In genomic region chr11:107465969-107466368, GRCm38 (mm10) we compare ENCODE assay signal across 22 mouse cellular contexts. TPM values are rescaled to one million over a fixed set of nuclear protein-coding genes. Genes with fewer than 3 reads are reported as not detected.
A peak's percentile ranks its signal among the peaks of the same experiment; 100 is the strongest.
DNase-seq lines count a peak whose midpoint lies in the region; ATAC-seq lines count a peak whose summit lies in the region.
"Had no signal": no experiment of that assay in that cellular context is flagged by ENCODE, and none has a peak within 500 bp of the region (broad histone marks: within the 10 kb centered on the region; RNA-seq: fewer than 3 reads in every experiment).

No protein-coding gene starts in this region.

- DNase-seq in kidney, adult 9 months, result peak; percentile 35
- DNase-seq in kidney, adult 11 months, result no peak
- no peak for DNase-seq in liver, embryonic 11.5 days (ENCODE audit: low spot score)
- DNase-seq in liver, embryonic 13.5 days, result no peak
- no peak for DNase-seq in cerebellum, postnatal 25 days
- no peak for DNase-seq in embryo, embryonic 10.5 days (ENCODE audit: low spot score)
- DNase-seq: adrenal gland, postnatal 36 days; cerebellum, adult 11 months; cerebellum, adult 9-11 months; forebrain, postnatal 0 days; gastrocnemius, postnatal 36 days; lung, adult 18-20 months; lung, postnatal 10 days; right cerebral cortex, postnatal 4 days; thymus, adult 18-20 months; thymus, postnatal 36 days had no signal

- no peak for ATAC-seq in liver, embryonic 12.5 days
- ATAC-seq in liver, embryonic 11.5 days (replicated peaks; ENCODE audit: low FRiP score), result no peak
- no peak for ATAC-seq in liver, embryonic 13.5 days (ENCODE audit: low read depth)
- ATAC-seq: forebrain, postnatal 0 days; hindbrain, embryonic 16.5 days; intestine, embryonic 16.5 days had no signal

- peak overlapping the region; percentile 14; the same call in 1 of the 2 replicates for H3K9ac ChIP-seq in liver, embryonic 12.5 days
- no peak overlapping the region for H3K9ac ChIP-seq in liver, embryonic 11.5 days (ENCODE audit: low read depth, low read length)
- peak overlapping the region; percentile 24; the same call in 1 of the 2 replicates for H3K9ac ChIP-seq in liver, embryonic 13.5 days
- H3K9ac ChIP-seq: forebrain, postnatal 0 days had no signal

- WGBS in liver, embryonic 12.5 days (ENCODE audit: insufficient replicate concordance), result 47% methylated on average over 1 of the region's 1 CpGs
- WGBS in liver, embryonic 11.5 days, result 38% methylated on average over 1 of the region's 1 CpGs
- 42% methylated on average over 1 of the region's 1 CpGs for WGBS in liver, embryonic 13.5 days (ENCODE audit: insufficient replicate concordance)

- H3K36me3 ChIP-seq in liver, embryonic 12.5 days, result peaks cover 8% of the 10 kb centered on the region
- H3K36me3 ChIP-seq in liver, embryonic 11.5 days (ENCODE audit: control insufficient read depth, insufficient read depth, low read length), result 0 out of 2 replicates have a peak, but pooled peaks cover 2% of the 10 kb centered on the region
- peaks cover 4% of the 10 kb centered on the region; the same call in 1 of the 2 replicates for H3K36me3 ChIP-seq in liver, embryonic 13.5 days

- peak overlapping the region; percentile 95 for H3K4me2 ChIP-seq in liver, embryonic 12.5 days
- no peak overlapping the region; the same call in 1 of the 2 replicates for H3K4me2 ChIP-seq in liver, embryonic 11.5 days
- no peak overlapping the region for H3K4me2 ChIP-seq in liver, embryonic 13.5 days
- H3K4me2 ChIP-seq: midbrain, embryonic 11.5 days had no signal

- H3K9me3 ChIP-seq in liver, embryonic 12.5 days (replicated peaks), result no peaks in the 10 kb centered on the region
- no peaks in the 10 kb centered on the region for H3K9me3 ChIP-seq in liver, embryonic 11.5 days (ENCODE audit: control insufficient read depth, low read length)
- 0 out of 2 replicates have a peak, but pooled peaks cover 2% of the 10 kb centered on the region for H3K9me3 ChIP-seq in liver, embryonic 13.5 days (replicated peaks)
- H3K9me3 ChIP-seq: forebrain, embryonic 10.5 days; limb, embryonic 10.5 days had no signal

- H3K4me1 ChIP-seq in liver, embryonic 12.5 days, result peaks cover 63% of the 10 kb centered on the region
- peaks cover 30% of the 10 kb centered on the region for H3K4me1 ChIP-seq in liver, embryonic 11.5 days (replicated peaks; ENCODE audit: control insufficient read depth, insufficient read depth, low read length)
- H3K4me1 ChIP-seq in liver, embryonic 13.5 days (replicated peaks), result peaks cover 53% of the 10 kb centered on the region

- no peak overlapping the region for H3K4me3 ChIP-seq in liver, embryonic 12.5 days
- H3K4me3 ChIP-seq in liver, embryonic 11.5 days (ENCODE audit: low read depth, low read length), result no peak overlapping the region
- no peak overlapping the region for H3K4me3 ChIP-seq in liver, embryonic 13.5 days (replicated peaks)
- H3K4me3 ChIP-seq: forebrain, embryonic 10.5 days; limb, embryonic 10.5 days had no signal

- no peaks in the 10 kb centered on the region for H3K27me3 ChIP-seq in liver, embryonic 12.5 days (replicated peaks)
- no peaks in the 10 kb centered on the region for H3K27me3 ChIP-seq in liver, embryonic 11.5 days (replicated peaks; ENCODE audit: control insufficient read depth, insufficient read depth, low read length)
- no peaks in the 10 kb centered on the region for H3K27me3 ChIP-seq in liver, embryonic 13.5 days

- H3K27ac ChIP-seq in liver, embryonic 12.5 days, result peak overlapping the region; percentile 98
- no peak overlapping the region for H3K27ac ChIP-seq in liver, embryonic 11.5 days (ENCODE audit: low read depth, low read length)
- peak overlapping the region; percentile 74 for H3K27ac ChIP-seq in liver, embryonic 13.5 days
- H3K27ac ChIP-seq: forebrain, embryonic 10.5 days; limb, embryonic 10.5 days had no signal

RNA-seq across cellular contexts. Expression of gene Pitpnc1, which starts 4.5 kb away (rescaled TPM):
- polyA plus RNA-seq in liver, embryonic 12.5 days (2016; fragmentation: Nextera tagmentation; extraction: Ambion mirVana), result 9.7 and 9.9 TPM in 2 replicates
- 19.2 and 19.4 TPM in 2 replicates for polyA plus RNA-seq in liver, embryonic 11.5 days (2014; fragmentation: Nextera tagmentation; extraction: Ambion mirVana)
- polyA plus RNA-seq in liver, embryonic 13.5 days (2015; fragmentation: Nextera tagmentation; extraction: Ambion mirVana), result 7.4 and 8.3 TPM in 2 replicates

RNA-seq across cellular contexts. Expression of gene Psmd12, which starts 13.3 kb away (rescaled TPM):
- polyA plus RNA-seq in liver, embryonic 12.5 days (2016; fragmentation: Nextera tagmentation; extraction: Ambion mirVana), result 159 and 164 TPM in 2 replicates
- polyA plus RNA-seq in liver, embryonic 11.5 days (2014; fragmentation: Nextera tagmentation; extraction: Ambion mirVana), result 222 and 237 TPM in 2 replicates
- polyA plus RNA-seq in liver, embryonic 13.5 days (2015; fragmentation: Nextera tagmentation; extraction: Ambion mirVana), result 134 and 159 TPM in 2 replicates
